Mouse (Mus musculus) heart, postnatal 4 days (tissue): Measurements from ENCODE around the gene Ide. TPM values are rescaled to one million over a fixed set of nuclear protein-coding genes. Genes with fewer than 3 reads are reported as not detected.

Experiments
- total RNA-seq, 2 experiments: library from RNA; stranded (reverse); gene quantifications; 2 replicates each; pipeline ENCODE4 v1.2.3; 2021

Gene Ide
- total RNA-seq, 2 experiments from 2014 or later = 102 to 106 TPM

Other genes starting within 250 kb of the Ide start
- 10 to 100 TPM; 78.4 to 79.7 TPM for gene March5, start 130.3 kb downstream of the Ide start, total RNA-seq
- gene Cpeb3, start 129.3 kb downstream of the Ide start, total RNA-seq = 10 to 100 TPM; 38.5 to 45.0 TPM
- 10 to 100 TPM; 36.8 to 41.7 TPM for gene Kif11, start 38.6 kb upstream of the Ide start, total RNA-seq
- 1 to 10 TPM; 7.3 to 9.1 TPM for gene Hhex, start 97.0 kb upstream of the Ide start, total RNA-seq
- gene Exoc6, start 212.6 kb upstream of the Ide start, total RNA-seq = 10 to 100 TPM; 27.6 to 28.3 TPM